Mouse (Mus musculus) B cell, adult 67 days (primary cell): ENCODE data around the gene Lancl3. TPM values are rescaled to one million over a fixed set of nuclear protein-coding genes. Genes with fewer than 3 reads are reported as not detected.

Experiments
- total RNA-seq, 2 experiments: library from RNA; stranded (reverse); gene quantifications; 4 replicates each; pipeline ENCODE4 v1.2.4; 2023

Lancl3 gene
- under 1 TPM in 1 of 2 experiments, not detected in 1; 0.12 TPM for total RNA-seq

DNA sequence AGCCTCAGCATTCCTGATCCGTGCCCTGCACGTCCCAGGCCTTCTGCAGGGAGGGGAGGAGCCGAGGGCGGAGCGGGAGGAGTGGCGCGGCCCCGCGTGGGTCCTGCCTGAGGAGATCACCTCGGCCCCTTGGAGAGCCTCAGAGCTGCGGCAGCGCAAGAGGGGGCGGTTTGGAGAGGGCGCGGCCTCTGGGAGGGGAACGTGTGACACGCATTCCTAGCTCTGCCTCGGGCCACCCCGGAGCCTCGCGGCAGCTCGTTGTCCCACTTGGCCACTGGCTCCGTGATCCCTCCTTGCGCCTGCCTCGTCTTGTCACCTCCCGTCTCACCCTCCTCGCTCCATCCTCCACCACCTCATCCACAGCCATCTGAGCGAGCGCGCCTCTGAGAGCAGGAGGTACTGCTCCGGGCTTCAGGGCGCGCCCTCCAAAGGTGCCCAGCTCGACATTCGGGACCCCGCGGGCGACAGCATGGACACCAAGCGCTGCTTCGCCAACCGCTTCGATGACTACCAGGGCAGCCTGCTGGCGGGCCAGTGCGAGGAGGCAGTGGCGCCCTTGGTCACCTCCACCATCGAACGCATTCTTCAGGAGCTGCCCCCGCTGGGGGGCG, at the start of gene Lancl3:
Gene Lancl3 (plus strand): TSS at position 142 of the 611 bp plus-strand sequence.

DNA sequence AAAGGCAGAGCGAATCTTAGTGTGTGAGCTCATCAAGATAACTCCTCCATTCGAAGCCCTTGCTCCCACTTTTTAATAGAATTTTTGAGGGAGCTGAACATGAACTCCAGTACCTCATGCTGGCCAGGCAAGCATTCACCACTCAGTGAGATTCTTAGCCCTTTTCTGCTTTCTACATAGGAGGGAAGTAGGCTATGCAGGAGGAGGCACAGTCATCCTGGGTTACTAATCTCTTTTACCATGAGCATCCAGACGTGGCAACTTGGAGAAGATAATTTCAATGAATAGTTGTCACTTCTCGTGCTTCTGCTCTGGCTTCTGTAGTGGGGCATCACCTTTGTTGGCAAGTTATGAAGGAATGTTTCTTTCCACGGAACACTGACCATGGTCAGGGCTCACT, 57.1 kb downstream of the Lancl3 start, which contains the start of gene Gm14862:
Gene Gm14862 (minus strand): TSS at position 134 of the 400 bp plus-strand sequence.

DNA sequence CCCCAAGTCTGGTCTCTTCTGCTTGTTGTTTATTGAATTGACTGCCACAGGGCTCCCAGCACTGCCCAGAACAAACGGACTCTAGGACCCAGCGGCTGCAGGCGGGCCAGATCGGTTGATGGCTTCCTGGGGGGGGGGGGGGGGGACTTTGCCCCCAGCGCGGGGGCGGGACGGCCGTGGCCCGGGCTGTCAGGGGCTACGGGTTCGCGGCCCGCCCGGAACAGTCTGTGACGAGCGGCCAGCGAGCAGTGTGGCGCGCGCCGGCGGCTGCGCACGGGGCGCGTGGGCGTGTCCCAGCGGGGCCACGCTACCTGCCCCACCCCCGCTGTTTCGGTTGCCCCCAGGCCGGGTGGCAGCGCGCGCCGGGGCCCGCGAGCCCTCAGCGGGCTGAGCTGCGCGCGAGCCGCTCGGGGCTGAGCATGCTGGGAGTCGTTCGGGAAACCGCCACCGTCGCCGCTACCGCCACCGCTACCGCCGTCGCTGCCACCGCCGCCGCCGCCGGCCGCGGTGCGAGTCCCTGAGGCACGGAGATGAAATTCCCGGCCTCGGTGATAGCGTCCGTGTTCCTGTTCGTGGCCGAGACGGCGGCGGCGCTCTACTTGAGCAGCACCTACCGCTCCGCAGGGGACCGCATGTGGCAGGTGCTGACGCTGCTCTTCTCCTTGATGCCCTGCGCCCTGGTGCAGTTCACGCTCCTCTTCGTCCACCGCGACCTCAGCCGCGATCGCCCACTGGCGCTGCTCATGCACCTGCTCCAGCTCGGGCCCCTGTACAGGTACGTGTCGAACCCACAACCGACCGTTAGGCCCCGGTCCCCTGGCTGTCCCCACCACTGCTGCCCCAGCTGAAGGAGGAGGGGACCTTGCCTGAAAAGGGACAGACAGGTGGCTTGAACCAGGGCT, 73.0 kb downstream of the Lancl3 start, which contains the start of gene Xk:
Gene Xk (plus strand): TSS at position 297 of the 902 bp plus-strand sequence.

DNA sequence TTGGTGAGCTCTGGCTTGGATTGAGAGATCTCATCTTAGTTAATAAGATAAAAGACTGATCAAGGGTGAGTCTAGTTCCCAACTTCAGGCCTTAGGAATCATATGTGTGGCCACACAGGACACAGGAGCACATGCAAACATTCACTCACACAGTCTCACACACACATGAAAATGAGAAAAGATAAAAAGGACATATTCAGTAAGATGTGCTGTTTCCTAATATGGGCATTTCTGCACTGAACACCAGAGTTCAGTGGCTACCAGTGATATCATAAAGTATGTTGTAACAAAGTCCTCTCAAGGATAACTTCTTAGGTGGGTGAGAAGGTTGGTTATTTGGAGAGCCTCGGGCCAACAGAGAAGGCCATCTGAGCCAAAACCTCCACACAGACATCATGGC, 83.8 kb downstream of the Lancl3 start, which contains the start of gene H2al1m:
Gene H2al1m (plus strand): TSS at position 301 of the 400 bp plus-strand sequence.

Other genes starting within 250 kb of the Lancl3 start
- gene Fthl17b, start 236.9 kb upstream of the Lancl3 start, total RNA-seq, result not detected
- gene Fthl17c, start 223.3 kb upstream of the Lancl3 start, total RNA-seq, result not detected
- not detected for gene Fthl17d, start 213.1 kb upstream of the Lancl3 start, total RNA-seq
- not detected for gene Fthl17e, start 166.4 kb upstream of the Lancl3 start, total RNA-seq
- not detected for gene Fthl17f, start 136.9 kb upstream of the Lancl3 start, total RNA-seq
- gene 4930402K13Rik, start 95.3 kb upstream of the Lancl3 start, total RNA-seq, result not detected
- not detected for gene Gm14862, start 57.0 kb downstream of the Lancl3 start, total RNA-seq
- 1 to 10 TPM; 5.6 to 5.9 TPM for gene Xk, start 72.9 kb downstream of the Lancl3 start, total RNA-seq
- gene H2al1m, start 83.9 kb downstream of the Lancl3 start, total RNA-seq, result 1 to 10 TPM; 1.6 to 3.5 TPM
- gene H2al1k, start 150.7 kb downstream of the Lancl3 start, total RNA-seq, result not detected